Mouse (Mus musculus) MEL (cell line): ENCODE measurements around the gene Dlgap3. TPM values are rescaled to one million over a fixed set of nuclear protein-coding genes. Genes with fewer than 3 reads are reported as not detected.

Source experiments
- DNase-seq: peaks from one replicate; pipeline ENCODE4 v3.0.0; 2011; ENCODE audit warnings: low read depth, low spot score
- H3K27ac ChIP-seq: 2 replicates; pipeline ENCODE4 v1.5.1; 2012; ENCODE audit warnings: low read depth, mild to moderate bottlenecking, control low read depth, low read length, moderate library complexity; ENCODE audit not compliant: control insufficient read depth
- H3K27me3 ChIP-seq, 2 experiments: fragments of 150-350 bp in 1 of 2; sonication (generic) in 1 of 2; 2 replicates each; pipeline ENCODE4 v1.6.1; 2012; ENCODE audit warnings: low read length in 2 of 2, mild to moderate bottlenecking in 2 of 2, improper control_type of control experiment in 1 of 2, moderate library complexity in 1 of 2; ENCODE audit not compliant: insufficient read depth in 2 of 2, control insufficient read depth in 1 of 2
- H3K36me3 ChIP-seq, 2 experiments: 2 replicates each; pipeline ENCODE4 v1.6.1; 2012 to 2014; ENCODE audit warnings: low read length in 2 of 2, improper control_type of control experiment in 1 of 2, inconsistent platforms in 1 of 2, mild to moderate bottlenecking in 1 of 2; ENCODE audit not compliant: insufficient read depth in 2 of 2, control insufficient read depth in 1 of 2
- H3K4me1 ChIP-seq, 2 experiments: fragments of 150-350 bp in 1 of 2; sonication (generic) in 1 of 2; 2 replicates each; pipeline ENCODE4 v1.6.1; 2012; ENCODE audit warnings: low read length in 2 of 2, improper control_type of control experiment in 1 of 2, mild to moderate bottlenecking in 1 of 2; ENCODE audit not compliant: insufficient read depth in 2 of 2, control insufficient read depth in 1 of 2
- H3K4me3 ChIP-seq, 2 experiments: fragments of 150-350 bp in 1 of 2; sonication (generic) in 1 of 2; 2 replicates each; pipeline ENCODE4 v1.5.1; 2012; ENCODE audit warnings: low read depth in 2 of 2, low read length in 2 of 2, mild to moderate bottlenecking in 2 of 2, moderate library complexity in 2 of 2, control low read depth in 1 of 2, improper control_type of control experiment in 1 of 2; ENCODE audit not compliant: control insufficient read depth in 1 of 2, insufficient read depth in 1 of 2
- H3K79me2 ChIP-seq: 2 replicates; pipeline ENCODE4 v1.6.1; 2012; ENCODE audit warnings: mild to moderate bottlenecking, low read length, moderate library complexity; ENCODE audit not compliant: control insufficient read depth, poor library complexity, insufficient read depth
- H3K9ac ChIP-seq: 2 replicates; pipeline ENCODE4 v1.6.1; 2012; ENCODE audit warnings: low read depth, mild to moderate bottlenecking, control low read depth, low read length, moderate library complexity; ENCODE audit not compliant: control insufficient read depth, poor library complexity, severe bottlenecking
- H3K9me3 ChIP-seq: fragments of 150-350 bp; sonication (generic); replicated peaks from 2 replicates; pipeline ENCODE4 v1.6.1; 2012; ENCODE audit warnings: mild to moderate bottlenecking, low read length, improper control_type of control experiment, moderate library complexity; ENCODE audit not compliant: insufficient read depth
- BHLHE40 ChIP-seq: IDR thresholded peaks from 2 replicates; pipeline ENCODE4 v1.6.1; 2012; ENCODE audit warnings: low read depth, mild to moderate bottlenecking, inconsistent platforms, low read length, improper control_type of control experiment, borderline replicate concordance
- CHD2 ChIP-seq: IDR thresholded peaks from 2 replicates; pipeline ENCODE4 v1.6.1; 2011; ENCODE audit warnings: low read length, improper control_type of control experiment
- CTCF ChIP-seq, 3 experiments: IDR thresholded peaks in 2 of 3; conservative IDR thresholded peaks in 1 of 3; 2 replicates each; pipeline ENCODE4 v1.5.1; 2011 to 2012; ENCODE audit warnings: low read length in 3 of 3, low read depth in 2 of 3, mild to moderate bottlenecking in 2 of 3, improper control_type of control experiment in 1 of 3, inconsistent platforms in 1 of 3, mixed read lengths in 1 of 3, moderate library complexity in 1 of 3; ENCODE audit not compliant: control insufficient read depth in 1 of 3, insufficient read depth in 1 of 3, poor library complexity in 1 of 3, severe bottlenecking in 1 of 3
- E2F4 ChIP-seq: IDR thresholded peaks from 2 replicates; pipeline ENCODE4 v1.6.1; 2011; ENCODE audit warnings: low read depth, low read length, improper control_type of control experiment, borderline replicate concordance
- ELF1 ChIP-seq: IDR thresholded peaks from 2 replicates; pipeline ENCODE4 v1.6.1; 2014; ENCODE audit warnings: low read depth, mild to moderate bottlenecking, inconsistent platforms, low read length, improper control_type of control experiment, moderate library complexity
- EP300 ChIP-seq, 2 experiments: IDR thresholded peaks; 2 replicates each; pipeline ENCODE4 v1.6.1; 2011; ENCODE audit warnings: improper control_type of control experiment in 2 of 2, low read length in 2 of 2, low read depth in 1 of 2, mild to moderate bottlenecking in 1 of 2
- ETS1 ChIP-seq: IDR thresholded peaks from 2 replicates; pipeline ENCODE4 v1.6.1; 2012; ENCODE audit warnings: low read depth, mild to moderate bottlenecking, inconsistent platforms, low read length, improper control_type of control experiment, moderate library complexity
- GABPA ChIP-seq: IDR thresholded peaks from 2 replicates; pipeline ENCODE4 v1.6.1; 2012; ENCODE audit warnings: low read depth, mild to moderate bottlenecking, inconsistent platforms, low read length, improper control_type of control experiment, moderate library complexity
- HCFC1 ChIP-seq: IDR thresholded peaks from 2 replicates; pipeline ENCODE4 v1.6.1; 2012; ENCODE audit warnings: low read depth, mild to moderate bottlenecking, inconsistent platforms, low read length, improper control_type of control experiment, moderate library complexity
- KAT2A ChIP-seq: conservative IDR thresholded peaks from 2 replicates; pipeline ENCODE4 v1.6.1; 2012; ENCODE audit warnings: low read depth, low read length, improper control_type of control experiment, inconsistent platforms
- MAFK ChIP-seq: IDR thresholded peaks from 2 replicates; pipeline ENCODE4 v1.6.1; 2011; ENCODE audit warnings: low read depth, mild to moderate bottlenecking, low read length, improper control_type of control experiment, borderline replicate concordance
- MAX ChIP-seq: IDR thresholded peaks from 2 replicates; pipeline ENCODE4 v1.6.1; 2011; ENCODE audit warnings: low read length, improper control_type of control experiment
- MEF2A ChIP-seq: IDR thresholded peaks from 2 replicates; pipeline ENCODE4 v1.6.1; 2014; ENCODE audit warnings: low read depth, mild to moderate bottlenecking, inconsistent platforms, low read length, improper control_type of control experiment; ENCODE audit not compliant: poor library complexity, insufficient replicate concordance, severe bottlenecking; ENCODE audit errors: extremely low read depth
- MXI1 ChIP-seq: IDR thresholded peaks from 2 replicates; pipeline ENCODE4 v1.6.1; 2011; ENCODE audit warnings: mild to moderate bottlenecking, low read depth, low read length, improper control_type of control experiment
- MYC ChIP-seq: IDR thresholded peaks from 2 replicates; pipeline ENCODE4 v1.6.1; 2011; ENCODE audit warnings: low read depth, mild to moderate bottlenecking, low read length, improper control_type of control experiment, moderate library complexity
- NELFE ChIP-seq: IDR thresholded peaks from 2 replicates; pipeline ENCODE4 v1.6.1; 2011; ENCODE audit warnings: low read depth, low read length, improper control_type of control experiment
- NRF1 ChIP-seq: IDR thresholded peaks from 2 replicates; pipeline ENCODE4 v1.6.1; 2014; ENCODE audit warnings: low read depth, mild to moderate bottlenecking, inconsistent platforms, low read length, improper control_type of control experiment, moderate library complexity; ENCODE audit not compliant: poor library complexity, insufficient read depth, severe bottlenecking
- POLR2A ChIP-seq, 2 experiments: IDR thresholded peaks; 2 replicates each; pipeline ENCODE4 v1.6.1; 2011 to 2012; ENCODE audit warnings: low read length in 2 of 2, mild to moderate bottlenecking in 2 of 2, control low read depth in 1 of 2, improper control_type of control experiment in 1 of 2, low read depth in 1 of 2, moderate library complexity in 1 of 2; ENCODE audit not compliant: control insufficient read depth in 1 of 2, insufficient read depth in 1 of 2, poor library complexity in 1 of 2
- POLR2AphosphoS2 ChIP-seq: IDR thresholded peaks from 2 replicates; pipeline ENCODE4 v1.6.1; 2011; ENCODE audit warnings: low read length, improper control_type of control experiment
- POLR2AphosphoS5 ChIP-seq: IDR thresholded peaks from 2 replicates; pipeline ENCODE4 v1.6.1; 2012; ENCODE audit warnings: low read depth, borderline replicate concordance, mild to moderate bottlenecking, inconsistent platforms, low read length, moderate library complexity, mixed read lengths
- SMC3 ChIP-seq: IDR thresholded peaks from 2 replicates; pipeline ENCODE4 v1.6.1; 2011; ENCODE audit warnings: low read depth, low read length, improper control_type of control experiment
- TAL1 ChIP-seq: IDR thresholded peaks from 2 replicates; pipeline ENCODE4 v1.6.1; 2012; ENCODE audit warnings: mild to moderate bottlenecking, inconsistent platforms, low read length, moderate library complexity, mixed read lengths
- TBP ChIP-seq: IDR thresholded peaks from 2 replicates; pipeline ENCODE4 v1.8.0; 2011; ENCODE audit warnings: low read depth, low read length, improper control_type of control experiment
- TCF12 ChIP-seq: IDR thresholded peaks from 2 replicates; pipeline ENCODE4 v1.6.1; 2014; ENCODE audit warnings: low read depth, mild to moderate bottlenecking, inconsistent platforms, low read length, improper control_type of control experiment, moderate library complexity
- USF1 ChIP-seq: IDR thresholded peaks from 2 replicates; pipeline ENCODE4 v1.6.1; 2014; ENCODE audit warnings: low read depth, mild to moderate bottlenecking, inconsistent platforms, low read length, improper control_type of control experiment, moderate library complexity
- ZKSCAN1 ChIP-seq: IDR thresholded peaks from 2 replicates; pipeline ENCODE4 v1.6.1; 2012; ENCODE audit warnings: low read depth, mild to moderate bottlenecking, inconsistent platforms, low read length, improper control_type of control experiment, moderate library complexity
- ZMIZ1 ChIP-seq: IDR thresholded peaks from 2 replicates; pipeline ENCODE4 v1.6.1; 2012; ENCODE audit warnings: low read depth, mild to moderate bottlenecking, inconsistent platforms, low read length, improper control_type of control experiment, moderate library complexity
- ZNF384 ChIP-seq: IDR thresholded peaks from 2 replicates; pipeline ENCODE4 v1.6.1; 2012; ENCODE audit warnings: low read depth, mild to moderate bottlenecking, inconsistent platforms, low read length, improper control_type of control experiment
- polyA plus RNA-seq, 2 experiments: library from polyadenylated mRNA; stranded (reverse) in 1 of 2; unstranded in 1 of 2; fragments of >175 nt in 1 of 2; fragments of >200 nt in 1 of 2; gene quantifications; 2 replicates each; pipeline versions ENCODE4 v1.2.1 to v1.2.4; 2012; ENCODE audit warnings: low replicate concordance in 2 of 2, low read depth in 1 of 2; ENCODE audit not compliant: insufficient read length in 2 of 2, insufficient read depth in 1 of 2, missing spikeins in 1 of 2
- total RNA-seq: library from RNA; depleted of rRNA; stranded (reverse); fragments of 300-350 nt; gene quantifications from 2 replicates; pipeline ENCODE4 v1.2.3, GENCODE M21; 2012

The Dlgap3 gene
- total and polyA plus RNA-seq, 3 experiments: not detected

DNA sequence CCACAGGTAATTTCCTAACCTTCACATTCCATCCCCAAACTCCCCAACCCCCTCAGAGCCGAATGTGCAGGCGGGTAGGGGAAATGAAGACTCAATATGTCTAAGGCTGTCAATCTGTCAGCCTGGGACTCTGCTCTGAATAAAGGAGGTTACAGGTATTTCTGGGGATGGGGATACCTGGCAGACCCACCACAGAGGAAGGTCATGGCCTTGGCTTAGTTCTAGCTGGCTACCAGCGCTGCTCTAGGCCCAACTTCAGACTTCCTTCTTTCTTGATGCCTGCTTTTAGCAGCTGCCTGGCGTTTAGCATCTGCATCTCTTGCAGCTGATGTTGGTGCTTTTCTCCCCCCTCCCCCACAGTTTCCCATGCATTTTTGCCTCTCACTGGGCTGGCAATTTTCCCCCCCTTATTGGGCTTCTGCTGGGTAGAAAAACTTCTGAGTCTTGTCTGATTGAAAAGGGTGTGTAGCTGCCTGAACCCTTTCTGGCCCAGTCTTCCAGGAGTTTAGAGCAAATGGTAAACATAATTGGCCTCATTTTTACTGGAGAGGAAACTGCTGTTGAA lies 2.4 kb downstream of the Dlgap3 start:
- Histone ChIP-seq H3K36me3 (no peaks in the 10 kb centered on the region), H3K9ac (no peak overlapping the region), H3K9me3 (no peaks in the 10 kb centered on the region), H3K27me3 (no peaks in the 10 kb centered on the region), H3K4me3 (no peak overlapping the region), H3K4me1 (no peaks in the 10 kb centered on the region), H3K27ac (no peak overlapping the region), H3K79me2 (no peaks in the 10 kb centered on the region)
- no peak for TF ChIP-seq SMC3
- no peak for TF ChIP-seq E2F4
- no peak for TF ChIP-seq POLR2A (IDR thresholded peaks at IDR 0.05; ENCODE audit: control insufficient read depth in 1 of 2, insufficient read depth in 1 of 2, low read depth in 1 of 2, low read length in 2 of 2, poor library complexity in 1 of 2)
- no peak for TF ChIP-seq POLR2AphosphoS5
- no peak for TF ChIP-seq HCFC1
- TF ChIP-seq KAT2A: no peak
- TF ChIP-seq MAX: no peak
- no peak for TF ChIP-seq ELF1
- no peak for TF ChIP-seq TCF12
- no peak for TF ChIP-seq TAL1
- TF ChIP-seq TBP: no peak
- TF ChIP-seq MXI1: no peak
- no peak for TF ChIP-seq NELFE
- no peak for TF ChIP-seq MYC
- TF ChIP-seq ETS1: no peak
- TF ChIP-seq BHLHE40: no peak
- no peak for TF ChIP-seq MEF2A
- TF ChIP-seq ZKSCAN1: no peak
- DNase-seq: no peak

DNA sequence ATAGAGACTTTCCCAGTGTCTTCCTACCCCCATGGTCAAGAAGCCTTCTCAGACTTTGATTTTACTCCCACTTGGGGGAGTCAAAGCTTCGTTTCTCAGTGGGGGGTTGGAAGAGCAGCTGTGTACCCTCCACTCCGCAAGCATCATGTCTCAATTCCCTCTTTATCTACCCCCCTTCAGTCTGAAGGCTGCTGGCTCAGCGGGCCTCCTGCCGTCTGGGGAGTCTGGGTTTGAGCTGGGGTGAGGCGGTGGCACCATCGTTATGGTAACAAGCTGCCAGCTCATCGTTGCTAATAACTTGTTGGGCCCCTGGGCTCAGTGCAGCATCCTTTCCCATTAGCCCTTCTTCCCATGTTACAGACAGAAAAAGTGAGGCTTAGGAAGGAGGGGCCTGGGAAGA lies 3.1 kb downstream of the Dlgap3 start:
- Histone ChIP-seq H3K36me3 (no peaks in the 10 kb centered on the region), H3K9ac (no peak overlapping the region), H3K79me2 (no peaks in the 10 kb centered on the region), H3K27me3 (no peaks in the 10 kb centered on the region), H3K4me3 (no peak overlapping the region), H3K27ac (no peak overlapping the region), H3K4me1 (no peaks in the 10 kb centered on the region), H3K9me3 (no peaks in the 10 kb centered on the region)
- TF ChIP-seq ELF1 (no peak), POLR2AphosphoS2 (no peak), USF1 (no peak), EP300 (IDR thresholded peaks at IDR 0.05; ENCODE audit: low read depth in 1 of 2, low read length in 2 of 2) (no peak), CHD2 (no peak), ZKSCAN1 (no peak), HCFC1 (no peak), CTCF (IDR thresholded peaks at IDR 0.05 in 2 of 3, conservative IDR thresholded peaks at IDR 0.05 in 1 of 3; ENCODE audit: control insufficient read depth in 1 of 3, insufficient read depth in 1 of 3, low read depth in 2 of 3, low read length in 3 of 3, poor library complexity in 1 of 3, severe bottlenecking in 1 of 3) (no peak), NELFE (no peak), NRF1 (no peak), ZMIZ1 (no peak), GABPA (no peak), TAL1 (no peak), ZNF384 (no peak), MAFK (no peak), TCF12 (no peak), KAT2A (no peak), ETS1 (no peak), POLR2AphosphoS5 (no peak), SMC3 (no peak)
- no peak for DNase-seq
